Mouse (Mus musculus) limb, embryonic 10.5 days (tissue): ENCODE measurements around the gene Adam19. TPM values are rescaled to one million over a fixed set of nuclear protein-coding genes. Genes with fewer than 3 reads are reported as not detected.

ENCODE experiments used
- DNase-seq: peaks from one replicate; pipeline ENCODE4 v3.0.0-alpha.2; 2017; ENCODE audit warnings: low spot score
- H3K27ac ChIP-seq: fragments of 300-500 bp; sonication (generic); 2 replicates; pipeline ENCODE4 v1.5.1; 2016; ENCODE audit warnings: mild to moderate bottlenecking
- H3K27me3 ChIP-seq: fragments of 300-500 bp; sonication (generic); 2 replicates; pipeline ENCODE4 v1.6.1; 2016; ENCODE audit warnings: low read depth, mild to moderate bottlenecking; ENCODE audit not compliant: poor library complexity, severe bottlenecking
- H3K36me3 ChIP-seq: fragments of 300-500 bp; sonication (generic); 2 replicates; pipeline ENCODE4 v1.6.1; 2016; ENCODE audit warnings: mild to moderate bottlenecking, moderate library complexity
- H3K4me1 ChIP-seq: fragments of 300-500 bp; sonication (generic); 2 replicates; pipeline ENCODE4 v1.6.1; 2016
- H3K4me3 ChIP-seq: fragments of 300-500 bp; sonication (generic); 2 replicates; pipeline ENCODE4 v1.5.1; 2016; ENCODE audit warnings: mild to moderate bottlenecking, moderate library complexity
- H3K9me3 ChIP-seq: fragments of 300-500 bp; sonication (generic); replicated peaks from 2 replicates; pipeline ENCODE4 v1.6.1; 2016; ENCODE audit warnings: mild to moderate bottlenecking
- WGBS: fragments of 180-500 bp; shearing (Covaris S2); methylation state at CpG from one replicate; pipeline ENCODE4 v1.1.7; 2016; 5-methylcytosine and 5-hydroxymethylcytosine counted together
- polyA plus RNA-seq: library from polyadenylated mRNA; unstranded; fragments of >200 nt; fragmentation: Nextera tagmentation; extraction: Ambion mirVana; gene quantifications from 2 replicates; pipeline ENCODE4 v1.2.1, GENCODE M21; 2016

Gene Adam19
- polyA plus RNA-seq, 1 experiment from 2014 or later, result 14.4 TPM

GRCm38 (mm10) chr11:46109206-46109605 is 53.4 kb downstream of the Adam19 start:
- 95% methylated on average over 5 of the region's 5 CpGs for WGBS

GRCm38 (mm10) chr11:46110156-46110944 is 54.6 kb downstream of the Adam19 start:
- no peak for DNase-seq
- no peaks in the 10 kb centered on the region for H3K9me3 ChIP-seq
- no peaks in the 10 kb centered on the region for H3K4me1 ChIP-seq
- peaks cover 27% of the 10 kb centered on the region for H3K36me3 ChIP-seq
- no peak overlapping the region for H3K27ac ChIP-seq
- H3K27me3 ChIP-seq, result no peaks in the 10 kb centered on the region
- 84% methylated on average over 8 of the region's 8 CpGs for WGBS
- H3K4me3 ChIP-seq, result no peak overlapping the region

More at GRCm38 (mm10) chr11:46109206-46109605, 53.4 kb downstream of the Adam19 start:
- Histone ChIP-seq H3K27me3 (no peaks in the 10 kb centered on the region), H3K36me3 (peaks cover 18% of the 10 kb centered on the region), H3K27ac (no peak overlapping the region), H3K9me3 (no peaks in the 10 kb centered on the region), H3K4me1 (no peaks in the 10 kb centered on the region), H3K4me3 (no peak overlapping the region)
- no peak for DNase-seq

GRCm38 (mm10) chr11:46110945-46111287 is 55.1 kb downstream of the Adam19 start:
- no peaks in the 10 kb centered on the region for H3K9me3 ChIP-seq
- peaks cover under 1% of the 10 kb centered on the region; the same call in 1 of the 2 replicates for H3K4me1 ChIP-seq
- no peak overlapping the region for H3K27ac ChIP-seq
- DNase-seq, result no peak
- H3K36me3 ChIP-seq, result peaks cover 30% of the 10 kb centered on the region
- WGBS, result 88% methylated on average over 1 of the region's 1 CpGs
- no peak overlapping the region for H3K4me3 ChIP-seq
- no peaks in the 10 kb centered on the region for H3K27me3 ChIP-seq

- 91% methylated on average over 3 of the region's 3 CpGs for WGBS
- no peak overlapping the region for H3K27ac ChIP-seq
- DNase-seq, result no peak
- H3K4me3 ChIP-seq, result no peak overlapping the region
- H3K9me3 ChIP-seq, result no peaks in the 10 kb centered on the region
- peaks cover 20% of the 10 kb centered on the region for H3K36me3 ChIP-seq
- H3K4me1 ChIP-seq, result peaks cover 5% of the 10 kb centered on the region
- H3K27me3 ChIP-seq, result no peaks in the 10 kb centered on the region
These were observed 57.4 kb downstream of the Adam19 start for GRCm38 (mm10) chr11:46113211-46113610.

GRCm38 (mm10) chr11:46114221-46114620 is 58.4 kb downstream of the Adam19 start:
- no peak for DNase-seq
- 94% methylated on average over 7 of the region's 7 CpGs for WGBS
- no peaks in the 10 kb centered on the region for H3K27me3 ChIP-seq
- H3K36me3 ChIP-seq, result peaks cover 20% of the 10 kb centered on the region
- H3K4me1 ChIP-seq, result peaks cover 15% of the 10 kb centered on the region
- no peak overlapping the region for H3K27ac ChIP-seq
- no peak overlapping the region for H3K4me3 ChIP-seq
- no peaks in the 10 kb centered on the region for H3K9me3 ChIP-seq

- no peak for DNase-seq
- no peaks in the 10 kb centered on the region for H3K9me3 ChIP-seq
- WGBS, result 78% methylated on average over 4 of the region's 4 CpGs
- H3K27ac ChIP-seq, result no peak overlapping the region
- H3K36me3 ChIP-seq, result peaks cover 20% of the 10 kb centered on the region
- H3K27me3 ChIP-seq, result no peaks in the 10 kb centered on the region
- H3K4me3 ChIP-seq, result no peak overlapping the region
- H3K4me1 ChIP-seq, result peaks cover 23% of the 10 kb centered on the region
These were observed 59.2 kb downstream of the Adam19 start for GRCm38 (mm10) chr11:46115011-46115410.

- 83% methylated on average over 9 of the region's 9 CpGs for WGBS
- peaks cover 20% of the 10 kb centered on the region for H3K36me3 ChIP-seq
These were observed 59.8 kb downstream of the Adam19 start for GRCm38 (mm10) chr11:46115411-46116173.

GRCm38 (mm10) chr11:46116510-46116909 is 60.7 kb downstream of the Adam19 start:
- no peak for DNase-seq
- Histone ChIP-seq H3K4me1 (peaks cover 30% of the 10 kb centered on the region), H3K4me3 (no peak overlapping the region), H3K36me3 (peaks cover 25% of the 10 kb centered on the region), H3K27ac (no peak overlapping the region), H3K9me3 (no peaks in the 10 kb centered on the region), H3K27me3 (no peaks in the 10 kb centered on the region)
- WGBS, result 93% methylated on average over 2 of the region's 2 CpGs

More at GRCm38 (mm10) chr11:46115411-46116173, 59.8 kb downstream of the Adam19 start:
- no peak for DNase-seq
- no peaks in the 10 kb centered on the region for H3K27me3 ChIP-seq
- H3K4me3 ChIP-seq, result no peak overlapping the region
- peaks cover 28% of the 10 kb centered on the region for H3K4me1 ChIP-seq
- H3K9me3 ChIP-seq, result no peaks in the 10 kb centered on the region
- no peak overlapping the region for H3K27ac ChIP-seq

- Histone ChIP-seq H3K27me3 (no peaks in the 10 kb centered on the region), H3K4me1 (peaks cover 31% of the 10 kb centered on the region), H3K36me3 (peaks cover 24% of the 10 kb centered on the region), H3K9me3 (no peaks in the 10 kb centered on the region), H3K4me3 (no peak overlapping the region), H3K27ac (peak overlapping the region; percentile 79)
- DNase-seq, result peak; percentile 74
- WGBS, result 5% methylated on average over 4 of the region's 4 CpGs
These were observed 63.8 kb downstream of the Adam19 start for GRCm38 (mm10) chr11:46119624-46120023.

- DNase-seq, result no peak
- Histone ChIP-seq H3K27me3 (no peaks in the 10 kb centered on the region), H3K27ac (peak overlapping the region; percentile 79), H3K36me3 (peaks cover 22% of the 10 kb centered on the region; the same call in 1 of the 2 replicates), H3K4me1 (peaks cover 31% of the 10 kb centered on the region), H3K4me3 (no peak overlapping the region), H3K9me3 (no peaks in the 10 kb centered on the region)
- 93% methylated on average over 10 of the region's 10 CpGs for WGBS
These were observed 64.3 kb downstream of the Adam19 start for GRCm38 (mm10) chr11:46120084-46120483.

- WGBS, result 87% methylated on average over 4 of the region's 4 CpGs
- no peak for DNase-seq
- Histone ChIP-seq H3K9me3 (no peaks in the 10 kb centered on the region), H3K4me3 (no peak overlapping the region), H3K36me3 (peaks cover 17% of the 10 kb centered on the region; the same call in 1 of the 2 replicates), H3K27me3 (no peaks in the 10 kb centered on the region), H3K27ac (peak overlapping the region; percentile 36; the same call in 1 of the 2 replicates), H3K4me1 (peaks cover 28% of the 10 kb centered on the region)
These were observed 65.9 kb downstream of the Adam19 start for GRCm38 (mm10) chr11:46121666-46122065.

GRCm38 (mm10) chr11:46122875-46123274 is 67.1 kb downstream of the Adam19 start:
- no peak for DNase-seq
- Histone ChIP-seq H3K4me3 (no peak overlapping the region), H3K36me3 (peaks cover 26% of the 10 kb centered on the region; the same call in 1 of the 2 replicates), H3K4me1 (peaks cover 32% of the 10 kb centered on the region), H3K27me3 (no peaks in the 10 kb centered on the region), H3K27ac (no peak overlapping the region), H3K9me3 (no peaks in the 10 kb centered on the region)
- WGBS, result 93% methylated on average over 4 of the region's 4 CpGs

- H3K27ac ChIP-seq, result no peak overlapping the region
- peaks cover 28% of the 10 kb centered on the region; the same call in 1 of the 2 replicates for H3K36me3 ChIP-seq
- H3K4me3 ChIP-seq, result no peak overlapping the region
- DNase-seq, result no peak
- no peaks in the 10 kb centered on the region for H3K9me3 ChIP-seq
- H3K4me1 ChIP-seq, result peaks cover 29% of the 10 kb centered on the region
- no peaks in the 10 kb centered on the region for H3K27me3 ChIP-seq
- 97% methylated on average over 8 of the region's 8 CpGs for whole genome bisulfite sequencing
These were observed 67.6 kb downstream of the Adam19 start for GRCm38 (mm10) chr11:46123328-46123866.
